Mouse (Mus musculus) heart, embryonic 13.5 days (tissue): ENCODE results near the gene Mucl1. TPM values are rescaled to one million over a fixed set of nuclear protein-coding genes. Genes with fewer than 3 reads are reported as not detected.
A peak's percentile ranks its signal among the peaks of the same experiment; 100 is the strongest.
"Not testable (repeated sequence)": the region's sequence is repeated elsewhere in the genome, so short reads cannot be mapped to it uniquely, and the experiment has no call there.

ENCODE experiments used
- ATAC-seq: fragments of 200-750 bp; cut with Nextera tagmentation; 2 replicates; pipeline ENCODE4 v1.8.0; 2017; ENCODE audit warnings: moderate TSS enrichment; ENCODE audit not compliant: insufficient number of reproducible peaks, low FRiP score, low TSS enrichment; ENCODE audit errors: extremely low read depth
- H3K27ac ChIP-seq: fragments of 300-500 bp; sonication (generic); replicated peaks from 2 replicates; pipeline ENCODE4 v1.5.1; 2015; ENCODE audit warnings: moderate library complexity, mild to moderate bottlenecking, inconsistent platforms
- H3K27me3 ChIP-seq: fragments of 300-500 bp; sonication (generic); replicated peaks from 2 replicates; pipeline ENCODE4 v1.6.1; 2015; ENCODE audit warnings: mild to moderate bottlenecking, inconsistent platforms
- H3K36me3 ChIP-seq: fragments of 300-500 bp; sonication (generic); 2 replicates; pipeline ENCODE4 v1.6.1; 2015; ENCODE audit warnings: mild to moderate bottlenecking, inconsistent platforms
- H3K4me1 ChIP-seq: fragments of 300-500 bp; sonication (generic); 2 replicates; pipeline ENCODE4 v1.6.1; 2015; ENCODE audit warnings: inconsistent platforms
- H3K4me2 ChIP-seq: fragments of 300-500 bp; sonication (generic); 2 replicates; pipeline ENCODE4 v1.6.1; 2015; ENCODE audit warnings: inconsistent platforms, mild to moderate bottlenecking, moderate library complexity
- H3K4me3 ChIP-seq: fragments of 300-500 bp; sonication (generic); 2 replicates; pipeline ENCODE4 v1.5.1; 2015; ENCODE audit warnings: moderate library complexity, mild to moderate bottlenecking, inconsistent platforms
- H3K9ac ChIP-seq: fragments of 300-500 bp; sonication (generic); 2 replicates; pipeline ENCODE4 v1.6.1; 2015; ENCODE audit warnings: inconsistent platforms, mild to moderate bottlenecking, moderate library complexity
- H3K9me3 ChIP-seq: fragments of 300-500 bp; sonication (generic); 2 replicates; pipeline ENCODE4 v1.6.1; 2016; ENCODE audit warnings: inconsistent platforms
- WGBS: fragments of 180-500 bp; shearing (Covaris S2); methylation state at CpG from one replicate; pipeline ENCODE4 v1.1.7; 2015; ENCODE audit warnings: mixed read lengths; 5-methylcytosine and 5-hydroxymethylcytosine counted together
- polyA plus RNA-seq: library from polyadenylated mRNA; unstranded; fragments of >200 nt; fragmentation: Nextera tagmentation; extraction: Ambion mirVana; gene quantifications from 2 replicates; pipeline ENCODE4 v1.2.1, GENCODE M21; 2015

Mucl1 gene
- not detected in 2 replicates for polyA plus RNA-seq

- Histone ChIP-seq H3K4me1 (no peaks in the 10 kb centered on the region), H3K9me3 (no peaks in the 10 kb centered on the region), H3K27me3 (no peaks in the 10 kb centered on the region), H3K4me3 (no peak within 1 kb of the TSS), H3K27ac (no peak within 1 kb of the TSS), H3K9ac (no peak within 1 kb of the TSS), H3K4me2 (no peak within 1 kb of the TSS), H3K36me3 (no peaks in the 10 kb centered on the region)
- no peak for ATAC-seq
- WGBS, result 76% methylated on average over 2 of the region's 2 CpGs
Measured at GRCm38 (mm10) chr15:103755369-103755768, at the start of gene Mucl1. Gene Mucl1 (minus strand): TSS chr15:103755469.

GRCm38 (mm10) chr15:103766836-103767235 is 11.6 kb upstream of the Mucl1 start:
- H3K9ac ChIP-seq, ATAC-seq, H3K4me3 ChIP-seq, H3K9me3 ChIP-seq, H3K4me1 ChIP-seq, H3K27me3 ChIP-seq, H3K36me3 ChIP-seq, H3K27ac ChIP-seq: not testable (repeated sequence)
- 6% methylated on average over 5 of the region's 5 CpGs for WGBS
- peak overlapping the region; percentile 25; the same call in 1 of the 2 replicates for H3K4me2 ChIP-seq

DNA sequence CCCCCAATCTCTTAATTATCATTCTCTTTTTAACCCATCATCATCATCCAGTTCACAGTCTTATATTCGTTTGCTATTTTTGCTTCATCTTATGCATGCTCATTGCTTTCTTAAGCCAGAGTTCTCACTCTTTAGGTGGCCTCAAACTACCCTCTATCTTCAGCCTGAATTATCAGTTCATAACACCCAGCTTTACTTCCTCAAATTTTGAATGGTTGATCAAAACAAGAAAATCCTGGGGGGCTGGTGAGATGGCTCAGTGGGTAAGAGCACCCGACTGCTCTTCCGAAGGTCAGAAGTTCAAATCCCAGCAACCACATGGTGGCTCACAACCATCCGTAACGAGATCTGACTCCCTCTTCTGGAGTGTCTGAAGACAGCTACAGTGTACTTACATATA is 38.4 kb downstream of the Mucl1 start:
- H3K27ac ChIP-seq, H3K9me3 ChIP-seq, H3K4me1 ChIP-seq, ATAC-seq, H3K36me3 ChIP-seq, H3K27me3 ChIP-seq, H3K4me2 ChIP-seq, H3K4me3 ChIP-seq, H3K9ac ChIP-seq: not testable (repeated sequence)
- WGBS, result 70% methylated on average over 5 of the region's 5 CpGs

Other genes with a start within 250 kb of the Mucl1 start
- 77.8 and 86.8 TPM in 2 replicates for gene Ppp1r1a, start 217.5 kb downstream of the Mucl1 start, polyA plus RNA-seq
- not detected in 2 replicates for gene Glycam1, start 190.4 kb downstream of the Mucl1 start, polyA plus RNA-seq
- not detected in 2 replicates for gene Mucl2, start 143.8 kb upstream of the Mucl1 start, polyA plus RNA-seq